Mouse (Mus musculus) fibroblast of lung, adult 2 months (primary cell): ENCODE measurements around the gene A3galt2.

Experiments
- DNase-seq: peaks from one replicate; pipeline ENCODE4 v3.0.0-alpha.2; 2011; ENCODE audit warnings: low read depth

A3galt2 gene

GRCm38 (mm10) chr4:128755900-128756299, 736 bp downstream of the A3galt2 start:
- no peak for DNase-seq

- DNase-seq = no peak
Measured at GRCm38 (mm10) chr4:128759214-128759613, 4.0 kb downstream of the A3galt2 start.

GRCm38 (mm10) chr4:128760029-128760428, 4.9 kb downstream of the A3galt2 start:
- DNase-seq = no peak

- DNase-seq = no peak
Measured at GRCm38 (mm10) chr4:128766929-128767328, 11.8 kb downstream of the A3galt2 start.

- DNase-seq = no peak
Measured at GRCm38 (mm10) chr4:128768120-128768519, 13.0 kb downstream of the A3galt2 start.

GRCm38 (mm10) chr4:128769569-128770355, 14.6 kb downstream of the A3galt2 start:
- no peak for DNase-seq

GRCm38 (mm10) chr4:128770698-128771097, 15.5 kb downstream of the A3galt2 start:
- DNase-seq = no peak

GRCm38 (mm10) chr4:128773820-128774219, 18.7 kb downstream of the A3galt2 start:
- DNase-seq = no peak

- DNase-seq = no peak
Measured at GRCm38 (mm10) chr4:128774467-128774866, 19.3 kb downstream of the A3galt2 start.

GRCm38 (mm10) chr4:128776568-128777289, 21.6 kb downstream of the A3galt2 start:
- DNase-seq = peak; percentile 41

- no peak for DNase-seq
Measured at GRCm38 (mm10) chr4:128777593-128777992, 22.4 kb downstream of the A3galt2 start.

GRCm38 (mm10) chr4:128782037-128782436, 26.9 kb downstream of the A3galt2 start:
- no peak for DNase-seq

GRCm38 (mm10) chr4:128782645-128783044, 27.5 kb downstream of the A3galt2 start:
- DNase-seq = no peak

GRCm38 (mm10) chr4:128784950-128785631, 29.9 kb downstream of the A3galt2 start:
- DNase-seq = no peak

- no peak for DNase-seq
Measured at GRCm38 (mm10) chr4:128785921-128786654, 30.9 kb downstream of the A3galt2 start.

GRCm38 (mm10) chr4:128787023-128787939, 32.1 kb downstream of the A3galt2 start:
- DNase-seq = no peak

GRCm38 (mm10) chr4:128788108-128788507, 32.9 kb downstream of the A3galt2 start:
- no peak for DNase-seq

- no peak for DNase-seq
Measured at GRCm38 (mm10) chr4:128789646-128790045, 34.5 kb downstream of the A3galt2 start.

- DNase-seq = peak; percentile 42
Measured at GRCm38 (mm10) chr4:128793710-128794109, 38.5 kb downstream of the A3galt2 start.

- no peak for DNase-seq
Measured at GRCm38 (mm10) chr4:128794198-128794597, 39.0 kb downstream of the A3galt2 start.

GRCm38 (mm10) chr4:128795596-128795995, 40.4 kb downstream of the A3galt2 start:
- DNase-seq = no peak
